Mouse (Mus musculus) layer of hippocampus, adult 9-10 months (tissue): ENCODE results near the gene Mpig6b.

Experiments
- DNase-seq: peaks from one replicate; pipeline ENCODE4 v3.0.0; 2022; ENCODE audit warnings: low spot score

Mpig6b gene

GRCm38 (mm10) chr17:35066084-35066483 is at the start of gene Mpig6b:
Gene Mpig6b (minus strand): TSS chr17:35066184.
- no peak for DNase-seq

- no peak for DNase-seq
Observed at GRCm38 (mm10) chr17:35115046-35116019, 49.3 kb upstream of the Mpig6b start, which contains the start of gene Ly6g5b. Gene Ly6g5b (minus strand): TSS chr17:35115428.

GRCm38 (mm10) chr17:35111774-35112173 is 45.8 kb upstream of the Mpig6b start:
- no peak for DNase-seq

GRCm38 (mm10) chr17:35108097-35108496 is 42.1 kb upstream of the Mpig6b start, which contains the start of gene Ly6g5c:
Gene Ly6g5c (plus strand): TSS chr17:35108279.
- DNase-seq: no peak

- DNase-seq: no peak
Observed at GRCm38 (mm10) chr17:35106522-35106921, 40.5 kb upstream of the Mpig6b start.

- no peak for DNase-seq
Observed at GRCm38 (mm10) chr17:35105740-35106389, 39.9 kb upstream of the Mpig6b start.

GRCm38 (mm10) chr17:35104754-35105153 is 38.8 kb upstream of the Mpig6b start:
- no peak for DNase-seq

GRCm38 (mm10) chr17:35104079-35104478 is 38.1 kb upstream of the Mpig6b start:
- no peak for DNase-seq

- DNase-seq: no peak
Observed at GRCm38 (mm10) chr17:35103221-35103690, 37.3 kb upstream of the Mpig6b start.

GRCm38 (mm10) chr17:35102299-35102698 is 36.3 kb upstream of the Mpig6b start:
- no peak for DNase-seq

- no peak for DNase-seq
Observed at GRCm38 (mm10) chr17:35101161-35101560, 35.2 kb upstream of the Mpig6b start.

- DNase-seq: no peak
Observed at GRCm38 (mm10) chr17:35100196-35100765, 34.3 kb upstream of the Mpig6b start.

- DNase-seq: no peak
Observed at GRCm38 (mm10) chr17:35097164-35097655, 31.2 kb upstream of the Mpig6b start.

- DNase-seq: no peak
Observed at GRCm38 (mm10) chr17:35096597-35096996, 30.6 kb upstream of the Mpig6b start.

GRCm38 (mm10) chr17:35094475-35095365 is 28.7 kb upstream of the Mpig6b start:
- no peak for DNase-seq

GRCm38 (mm10) chr17:35092403-35093198 is 26.6 kb upstream of the Mpig6b start:
- DNase-seq: no peak

- DNase-seq: no peak
Observed at GRCm38 (mm10) chr17:35090166-35090932, 24.4 kb upstream of the Mpig6b start.

GRCm38 (mm10) chr17:35088825-35089644 is 23.1 kb upstream of the Mpig6b start, which contains the start of gene Abhd16a:
Gene Abhd16a (plus strand): TSS chr17:35089263.
- DNase-seq: peak; percentile 86

- DNase-seq: no peak
Observed at GRCm38 (mm10) chr17:35088151-35088550, 22.2 kb upstream of the Mpig6b start.
